Mouse (Mus musculus): Measurements from ENCODE around the gene Homer3. TPM values are rescaled to one million over a fixed set of nuclear protein-coding genes. Genes with fewer than 3 reads are reported as not detected.

Homer3 gene
- 1.3 TPM for polyA plus RNA-seq (2017; shearing (Covaris generic))

DNA sequence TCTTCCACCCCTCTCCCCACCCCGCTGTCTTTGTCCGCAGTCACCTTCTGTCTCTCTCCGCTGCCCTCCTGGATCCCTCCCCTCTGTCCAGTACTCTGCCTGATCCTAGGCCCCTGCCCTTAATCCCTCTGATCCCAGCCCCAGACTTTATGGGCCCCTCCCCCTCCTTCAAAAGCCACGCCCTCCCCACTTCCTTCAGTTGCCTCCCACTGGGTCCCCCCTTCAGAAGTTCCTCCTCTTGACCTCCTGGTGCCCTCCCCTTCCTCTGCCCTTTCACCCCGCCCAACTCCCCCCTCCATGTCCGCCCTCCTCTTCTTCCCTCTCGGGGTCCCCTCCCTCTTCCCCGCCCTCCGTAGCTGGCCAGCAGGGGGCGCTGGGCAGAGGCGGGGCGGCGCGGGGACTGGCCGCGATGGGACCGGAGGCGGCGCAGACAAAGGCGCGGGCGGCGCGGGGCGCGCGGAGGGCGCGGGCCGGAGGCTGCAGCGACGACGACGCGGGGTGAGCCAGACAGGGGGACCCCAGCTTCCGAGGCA is at the start of gene Homer3:
TSS of gene Homer3 (plus strand) at position 225 of the 533 bp plus-strand sequence.

DNA sequence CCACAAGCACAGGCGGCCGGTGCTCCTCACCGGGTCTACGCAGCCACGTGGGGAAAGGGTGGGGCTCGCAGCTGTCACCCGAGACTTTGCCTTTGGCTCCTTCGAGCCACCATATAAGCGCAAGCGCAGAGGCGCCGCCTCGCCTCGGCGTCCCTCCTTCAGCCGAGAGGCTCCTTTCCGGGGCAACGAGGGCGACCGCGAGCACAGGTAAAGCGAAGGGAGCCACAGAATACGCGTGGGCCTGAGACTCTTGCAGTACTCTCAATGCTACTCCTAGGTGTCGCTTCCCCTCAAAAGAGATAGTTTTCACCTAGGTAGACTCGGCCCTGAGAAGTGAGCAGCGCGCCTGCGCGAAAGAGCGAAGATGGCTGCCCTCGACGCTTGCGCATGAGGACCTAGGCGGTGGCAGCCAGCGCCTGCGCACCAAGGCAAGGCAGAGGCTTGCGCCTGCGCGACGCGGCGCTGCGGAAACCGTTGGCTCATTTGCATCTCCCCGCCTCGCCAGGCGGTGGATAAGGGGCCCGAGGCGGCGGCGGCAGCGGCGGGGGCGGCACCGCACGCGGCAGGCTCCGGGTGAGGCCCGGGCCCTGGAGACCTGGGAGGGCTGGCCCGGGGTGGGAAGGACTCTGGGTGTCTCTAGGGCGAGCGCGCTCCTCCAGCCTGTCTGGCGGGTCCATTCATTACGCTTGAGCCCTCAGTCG is 48.4 kb upstream of the Homer3 start, which contains the start of the genes Sugp2 and Armc6:
TSS of gene Sugp2 (plus strand) at position 147 of the 701 bp plus-strand sequence.
TSS of gene Armc6 (minus strand) at position 387 of the 701 bp plus-strand sequence.

DNA sequence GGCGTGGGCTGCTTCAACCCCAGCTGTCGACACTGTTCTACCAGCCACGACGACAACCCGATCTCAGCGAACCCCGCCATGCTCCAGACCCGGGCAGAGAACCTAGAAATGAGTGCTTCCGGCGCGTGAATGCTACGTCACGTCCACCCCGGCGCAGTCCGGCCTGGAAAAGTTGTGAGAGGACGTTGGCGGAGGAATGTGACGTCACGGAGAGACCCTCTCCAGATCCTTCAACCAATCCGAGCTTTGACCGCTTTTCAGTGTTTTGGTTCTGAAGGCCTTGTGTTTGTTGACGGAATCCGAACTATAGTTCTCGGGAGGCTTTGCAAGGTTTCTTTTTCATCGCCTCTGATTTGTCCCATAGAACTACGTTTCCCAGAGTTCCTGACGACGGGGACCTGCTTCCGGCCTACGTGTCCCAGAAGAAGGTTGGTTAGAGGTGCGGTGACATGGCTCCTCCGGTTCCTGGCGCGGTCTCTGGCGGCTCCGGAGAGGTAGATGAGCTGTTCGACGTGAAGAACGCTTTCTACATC is 19.8 kb downstream of the Homer3 start, which contains the start of the genes Ddx49 and Cope:
TSS of gene Ddx49 (minus strand) at position 132 of the 533 bp plus-strand sequence.
TSS of gene Cope (plus strand) at position 161 of the 533 bp plus-strand sequence.

DNA sequence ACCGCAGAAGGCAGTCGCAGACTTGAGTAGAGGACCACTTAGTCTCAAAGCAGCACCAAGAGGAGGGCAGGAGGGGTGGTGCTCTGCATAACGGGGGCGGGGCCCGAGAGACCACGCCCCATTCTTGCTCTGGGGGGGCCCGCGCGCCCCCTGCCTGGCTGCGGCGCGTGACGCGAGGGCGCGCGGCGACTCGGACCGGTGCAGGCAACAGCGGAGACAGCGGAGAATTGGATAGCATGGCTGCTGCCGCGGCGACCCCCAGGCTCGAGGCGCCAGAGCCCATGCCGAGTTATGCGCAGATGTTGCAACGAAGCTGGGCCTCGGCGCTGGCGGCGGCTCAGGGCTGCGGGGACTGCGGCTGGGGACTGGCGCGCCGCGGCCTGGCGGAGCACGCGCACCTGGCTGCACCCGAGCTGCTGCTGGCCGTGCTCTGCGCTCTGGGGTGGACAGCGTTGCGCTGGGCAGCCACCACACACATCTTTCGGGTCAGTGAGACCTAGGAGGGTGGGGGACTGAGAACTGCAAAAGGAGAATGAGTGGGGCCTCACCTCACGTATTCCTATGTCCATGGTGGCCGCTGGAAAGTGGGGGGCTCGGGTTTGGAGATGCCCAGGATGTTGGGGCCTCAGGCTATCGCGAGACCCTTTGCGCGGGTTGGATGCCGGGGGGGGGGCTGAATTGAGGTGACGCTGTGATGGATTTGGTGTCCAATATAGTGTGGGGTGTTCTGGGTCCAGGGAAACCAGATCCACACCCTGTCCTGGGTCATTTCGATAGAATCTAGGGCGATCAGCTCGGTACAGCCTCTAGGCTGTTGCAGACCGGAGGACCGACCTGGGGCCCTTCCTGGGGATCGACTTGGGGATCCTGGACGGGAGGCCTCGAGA is 33.2 kb downstream of the Homer3 start, which contains the start of gene Cers1:
TSS of gene Cers1 (plus strand) at position 152 of the 887 bp plus-strand sequence.

DNA sequence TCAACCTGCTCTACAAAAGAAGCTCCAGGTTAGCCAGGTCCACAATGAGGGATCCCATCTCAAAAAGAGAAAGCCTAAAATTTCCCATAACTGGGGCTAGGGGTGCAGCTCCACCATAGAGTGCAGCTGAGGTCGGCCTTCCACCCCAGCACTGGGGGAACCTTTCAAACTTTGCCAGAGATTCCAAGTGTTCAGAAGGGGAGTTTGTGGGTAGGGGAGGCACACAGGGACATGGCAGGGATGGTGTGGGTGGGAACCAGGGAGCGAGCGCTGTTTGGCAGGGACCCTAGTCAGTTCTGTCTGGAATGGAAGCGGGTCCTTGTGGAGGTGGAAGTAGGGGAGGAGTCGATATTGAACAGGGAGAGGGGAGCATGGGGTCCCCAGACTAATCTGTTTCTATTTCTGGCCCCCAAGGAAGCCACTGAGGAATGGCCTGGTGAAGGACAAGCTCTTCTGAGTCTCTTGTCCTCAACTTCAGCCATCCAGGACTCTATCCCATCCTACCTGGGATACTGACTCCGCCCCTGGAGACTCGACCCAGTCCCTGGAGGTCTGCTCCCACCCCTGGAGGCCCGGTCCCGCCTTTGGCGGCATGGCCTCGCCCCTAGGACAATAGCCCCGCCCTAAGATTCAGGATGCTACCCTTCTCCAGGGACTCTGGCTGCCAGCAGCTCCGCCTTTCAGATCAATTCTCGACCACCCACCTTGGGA is 46.7 kb downstream of the Homer3 start, which contains the start of gene Gdf1:
TSS of gene Gdf1 (plus strand) at position 694 of the 711 bp plus-strand sequence.

Other genes starting within 250 kb of the Homer3 start
- gene Mau2, start 240.1 kb upstream of the Homer3 start, polyA plus RNA-seq (2017; shearing (Covaris generic)), result 25.3 TPM
- 74.4 TPM for gene Sugp1, start 240.0 kb upstream of the Homer3 start, polyA plus RNA-seq (2017; shearing (Covaris generic))
- 0.51 TPM for gene Tm6sf2, start 209.9 kb upstream of the Homer3 start, polyA plus RNA-seq (2017; shearing (Covaris generic))
- gene Hapln4, start 199.4 kb upstream of the Homer3 start, polyA plus RNA-seq (2017; shearing (Covaris generic)), result not detected
- not detected for gene Ncan, start 162.0 kb upstream of the Homer3 start, polyA plus RNA-seq (2017; shearing (Covaris generic))
- gene Nr2c2ap, start 151.5 kb upstream of the Homer3 start, polyA plus RNA-seq (2017; shearing (Covaris generic)), result 69.0 TPM
- gene Rfxank, start 143.7 kb upstream of the Homer3 start, polyA plus RNA-seq (2017; shearing (Covaris generic)), result 46.9 TPM
- 73.1 TPM for gene Borcs8, start 143.3 kb upstream of the Homer3 start, polyA plus RNA-seq (2017; shearing (Covaris generic))
- gene Mef2b, start 143.1 kb upstream of the Homer3 start, polyA plus RNA-seq (2017; shearing (Covaris generic)), result 2.6 TPM
- 57.7 TPM for gene Tmem161a, start 110.5 kb upstream of the Homer3 start, polyA plus RNA-seq (2017; shearing (Covaris generic))
- 15.3 TPM for gene Slc25a42, start 70.5 kb upstream of the Homer3 start, polyA plus RNA-seq (2017; shearing (Covaris generic))
- gene Sugp2, start 48.6 kb upstream of the Homer3 start, polyA plus RNA-seq (2017; shearing (Covaris generic)), result 33.0 TPM
- 13.1 TPM for gene Armc6, start 48.4 kb upstream of the Homer3 start, polyA plus RNA-seq (2017; shearing (Covaris generic))
- 55.0 TPM for gene Ddx49, start 19.7 kb downstream of the Homer3 start, polyA plus RNA-seq (2017; shearing (Covaris generic))
- gene Cope, start 19.7 kb downstream of the Homer3 start, polyA plus RNA-seq (2017; shearing (Covaris generic)), result 381 TPM
- gene Cers1, start 32.9 kb downstream of the Homer3 start, polyA plus RNA-seq (2017; shearing (Covaris generic)), result not detected
- gene Gdf1, start 47.0 kb downstream of the Homer3 start, polyA plus RNA-seq (2017; shearing (Covaris generic)), result not detected
- 3.1 TPM for gene Upf1, start 70.5 kb downstream of the Homer3 start, polyA plus RNA-seq (2017; shearing (Covaris generic))
- gene Comp, start 90.7 kb downstream of the Homer3 start, polyA plus RNA-seq (2017; shearing (Covaris generic)), result 0.33 TPM
- 22.8 TPM for gene Crtc1, start 156.8 kb downstream of the Homer3 start, polyA plus RNA-seq (2017; shearing (Covaris generic))
- gene Klhl26, start 194.1 kb downstream of the Homer3 start, polyA plus RNA-seq (2017; shearing (Covaris generic)), result 8.9 TPM
- not detected for gene Tmem59l, start 204.5 kb downstream of the Homer3 start, polyA plus RNA-seq (2017; shearing (Covaris generic))
- not detected for gene Crlf1, start 210.3 kb downstream of the Homer3 start, polyA plus RNA-seq (2017; shearing (Covaris generic))
- 138 TPM for gene Rex1bd, start 223.9 kb downstream of the Homer3 start, polyA plus RNA-seq (2017; shearing (Covaris generic))
- 1,281 TPM for gene Uba52, start 228.0 kb downstream of the Homer3 start, polyA plus RNA-seq (2017; shearing (Covaris generic))
- 424 TPM for gene Fkbp8, start 244.9 kb downstream of the Homer3 start, polyA plus RNA-seq (2017; shearing (Covaris generic))
- 106 TPM for gene Kxd1, start 245.1 kb downstream of the Homer3 start, polyA plus RNA-seq (2017; shearing (Covaris generic))

All from CD4-positive, CD25-positive, alpha-beta regulatory T cell, adult 9 weeks (primary cell).